Mouse (Mus musculus): ENCODE results near the gene Gpx3. TPM values are rescaled to one million over a fixed set of nuclear protein-coding genes. Genes with fewer than 3 reads are reported as not detected.
"Not testable (repeated sequence)": the region's sequence is repeated elsewhere in the genome, so short reads cannot be mapped to it uniquely, and the experiment has no call there.

The Gpx3 gene
- total RNA-seq, 2 experiments from 2014 or later: 33.8 to 163 TPM

- DNase-seq (ENCODE audit: low spot score in 2 of 2): peak in 1 of 2 experiments; percentile 12
Observed at GRCm38 (mm10) chr11:54879434-54879833, 22.8 kb upstream of the Gpx3 start.

- no peak for DNase-seq (ENCODE audit: low spot score in 2 of 2)
Observed at GRCm38 (mm10) chr11:54879922-54880321, 22.3 kb upstream of the Gpx3 start.

- DNase-seq (ENCODE audit: low spot score in 2 of 2): no peak
Observed at GRCm38 (mm10) chr11:54881051-54881474, 21.2 kb upstream of the Gpx3 start.

- no peak for DNase-seq (ENCODE audit: low spot score in 2 of 2)
Observed at GRCm38 (mm10) chr11:54882671-54883070, 19.6 kb upstream of the Gpx3 start.

- no peak for DNase-seq (ENCODE audit: low spot score in 2 of 2)
Observed at GRCm38 (mm10) chr11:54884197-54884828, 17.9 kb upstream of the Gpx3 start.

GRCm38 (mm10) chr11:54884937-54885336, 17.3 kb upstream of the Gpx3 start:
- no peak for DNase-seq (ENCODE audit: low spot score in 2 of 2)

GRCm38 (mm10) chr11:54885406-54885805, 16.8 kb upstream of the Gpx3 start:
- no peak for DNase-seq (ENCODE audit: low spot score in 2 of 2)

- no peak for DNase-seq (ENCODE audit: low spot score in 2 of 2)
Observed at GRCm38 (mm10) chr11:54887927-54888326, 14.3 kb upstream of the Gpx3 start.

GRCm38 (mm10) chr11:54891341-54891740, 10.9 kb upstream of the Gpx3 start:
- DNase-seq (ENCODE audit: low spot score in 2 of 2): no peak

- DNase-seq (ENCODE audit: low spot score in 2 of 2): no peak
Observed at GRCm38 (mm10) chr11:54892091-54892490, 10.2 kb upstream of the Gpx3 start.

GRCm38 (mm10) chr11:54894589-54894988, 7.7 kb upstream of the Gpx3 start:
- no peak for DNase-seq (ENCODE audit: low spot score in 2 of 2)

GRCm38 (mm10) chr11:54896646-54897045, 5.6 kb upstream of the Gpx3 start:
- DNase-seq (ENCODE audit: low spot score in 2 of 2): not testable (repeated sequence)

- no peak for DNase-seq (ENCODE audit: low spot score in 2 of 2)
Observed at GRCm38 (mm10) chr11:54897470-54897869, 4.8 kb upstream of the Gpx3 start.

- no peak for DNase-seq (ENCODE audit: low spot score in 2 of 2)
Observed at GRCm38 (mm10) chr11:54899657-54900056, 2.6 kb upstream of the Gpx3 start.

GRCm38 (mm10) chr11:54903339-54903738, 1.1 kb downstream of the Gpx3 start:
- DNase-seq (ENCODE audit: low spot score in 2 of 2): no peak

GRCm38 (mm10) chr11:54903940-54904706, 1.9 kb downstream of the Gpx3 start:
- DNase-seq (ENCODE audit: low spot score in 2 of 2): no peak

- DNase-seq (ENCODE audit: low spot score in 2 of 2): no peak
Observed at GRCm38 (mm10) chr11:54905086-54905485, 2.8 kb downstream of the Gpx3 start.

GRCm38 (mm10) chr11:54905931-54906330, 3.7 kb downstream of the Gpx3 start:
- DNase-seq (ENCODE audit: low spot score in 2 of 2): no peak

GRCm38 (mm10) chr11:54906466-54906865, 4.2 kb downstream of the Gpx3 start:
- no peak for DNase-seq (ENCODE audit: low spot score in 2 of 2)

- no peak for DNase-seq (ENCODE audit: low spot score in 2 of 2)
Observed at GRCm38 (mm10) chr11:54907259-54907658, 5.0 kb downstream of the Gpx3 start.

- no peak for DNase-seq (ENCODE audit: low spot score in 2 of 2)
Observed at GRCm38 (mm10) chr11:54909273-54909672, 7.0 kb downstream of the Gpx3 start.

GRCm38 (mm10) chr11:54910081-54910665, 7.9 kb downstream of the Gpx3 start:
- DNase-seq (ENCODE audit: low spot score in 2 of 2): no peak
